Comparison of ENCODE assay signal across 17 mouse cellular contexts in the genomic region with DNA sequence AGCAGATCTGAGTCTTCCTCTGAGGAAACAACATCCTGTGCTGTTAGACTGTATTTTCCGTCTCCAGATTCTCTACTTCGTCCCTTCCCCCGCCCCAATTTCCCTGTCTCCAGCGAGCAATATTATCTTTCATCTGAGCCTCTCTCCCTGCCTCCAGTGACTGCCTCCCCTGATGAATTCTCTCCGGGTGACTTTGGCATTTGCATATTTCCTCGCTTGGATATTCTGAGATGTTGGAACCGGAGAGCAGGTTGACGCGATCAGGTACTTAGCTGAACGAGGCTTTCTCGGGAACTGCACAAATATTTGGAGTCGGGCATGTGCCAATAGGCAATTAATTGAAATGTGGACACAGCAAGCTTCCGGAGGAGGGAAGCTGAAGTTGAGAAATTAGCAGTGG.
DNase-seq lines count a peak whose midpoint lies in the region; ATAC-seq and TF ChIP-seq lines count a peak whose summit lies in the region.
"Had no signal": no experiment of that assay in that cellular context is flagged by ENCODE, and none has a peak within 500 bp of the region (broad histone marks: within the 10 kb centered on the region; RNA-seq: fewer than 3 reads in every experiment).

No protein-coding gene starts in this region.

- H3K4me2 ChIP-seq in forebrain, embryonic 16.5 days (ENCODE audit: low read length) = peak overlapping the region; percentile 29; the same call in 1 of the 2 replicates
- H3K4me2 ChIP-seq in forebrain, postnatal 0 days (ENCODE audit: low read depth) = no peak overlapping the region
- H3K4me2 ChIP-seq in embryonic facial prominence, embryonic 13.5 days = peak overlapping the region; percentile 41
- H3K4me2 ChIP-seq in midbrain, postnatal 0 days (ENCODE audit: low read depth, low read length, poor library complexity, severe bottlenecking) = peak overlapping the region; percentile 28
- H3K4me2 ChIP-seq: embryonic facial prominence, embryonic 15.5 days; lung, embryonic 15.5 days had no signal

- intact Hi-C loops in gastrocnemius, postnatal 36 days (cut with DNase I) = no loop called here

- DNase-seq in forebrain, postnatal 0 days = no peak
- DNase-seq in lung, postnatal 36 days = peak; percentile 12
- no peak for DNase-seq in lung, postnatal 10 days
- peak; percentile 31 for DNase-seq in midbrain, postnatal 0 days (ENCODE audit: low spot score)
- no peak for DNase-seq in gastrocnemius, postnatal 36 days
- DNase-seq: cerebellum, adult 11 months; cerebellum, postnatal 25 days; gastrocnemius, postnatal 25 days; left cerebral cortex, postnatal 4 days had no signal

- no peak for TF ChIP-seq CTCF in forebrain, postnatal 0 days (IDR thresholded peaks at IDR 0.05; ENCODE audit: low read depth)
- no peak for TF ChIP-seq CTCF in midbrain, postnatal 0 days (IDR thresholded peaks at IDR 0.05)

- H3K27ac ChIP-seq in forebrain, embryonic 16.5 days (ENCODE audit: low read length) = no peak overlapping the region
- no peak overlapping the region for H3K27ac ChIP-seq in forebrain, postnatal 0 days (ENCODE audit: low read depth, low read length)
- no peak overlapping the region for H3K27ac ChIP-seq in embryonic facial prominence, embryonic 13.5 days
- H3K27ac ChIP-seq in midbrain, postnatal 0 days (ENCODE audit: low read depth, low read length) = no peak overlapping the region
- H3K27ac ChIP-seq: embryonic facial prominence, embryonic 15.5 days; forebrain, embryonic 10.5 days; layer of hippocampus, adult 2 months; lung, embryonic 15.5 days had no signal

- H3K4me3 ChIP-seq in forebrain, embryonic 16.5 days (replicated peaks; ENCODE audit: low read length) = no peak overlapping the region
- no peak overlapping the region for H3K4me3 ChIP-seq in forebrain, postnatal 0 days (ENCODE audit: low read depth, low read length)
- H3K4me3 ChIP-seq in embryonic facial prominence, embryonic 13.5 days = no peak overlapping the region
- no peak overlapping the region for H3K4me3 ChIP-seq in midbrain, postnatal 0 days (ENCODE audit: low read depth, low read length)
- H3K4me3 ChIP-seq: embryonic facial prominence, embryonic 15.5 days; forebrain, embryonic 10.5 days; layer of hippocampus, adult 2 months; lung, embryonic 15.5 days; megakaryocyte, embryonic 14.5 days; myocyte had no signal

- H3K9ac ChIP-seq in forebrain, embryonic 16.5 days (replicated peaks; ENCODE audit: low read depth, low read length) = no peak overlapping the region
- H3K9ac ChIP-seq in forebrain, postnatal 0 days = no peak overlapping the region
- H3K9ac ChIP-seq in embryonic facial prominence, embryonic 13.5 days = no peak overlapping the region
- H3K9ac ChIP-seq in midbrain, postnatal 0 days (replicated peaks; ENCODE audit: low read length, poor library complexity, severe bottlenecking) = no peak overlapping the region
- H3K9ac ChIP-seq: embryonic facial prominence, embryonic 15.5 days; lung, embryonic 15.5 days had no signal

- peaks cover 16% of the 10 kb centered on the region for H3K4me1 ChIP-seq in forebrain, embryonic 16.5 days (replicated peaks; ENCODE audit: control insufficient read depth, insufficient read depth, low read length)
- peaks cover 5% of the 10 kb centered on the region; the same call in 1 of the 2 replicates for H3K4me1 ChIP-seq in forebrain, postnatal 0 days (ENCODE audit: insufficient read depth)
- peaks cover 22% of the 10 kb centered on the region for H3K4me1 ChIP-seq in embryonic facial prominence, embryonic 13.5 days
- peaks cover 5% of the 10 kb centered on the region; the same call in 1 of the 2 replicates for H3K4me1 ChIP-seq in midbrain, postnatal 0 days (ENCODE audit: insufficient read depth, low read length)
- H3K4me1 ChIP-seq: megakaryocyte, embryonic 14.5 days had no signal

- 20% methylated on average over 13 of the region's 13 CpGs for WGBS in forebrain, embryonic 16.5 days
- 20% methylated on average over 13 of the region's 13 CpGs for WGBS in forebrain, postnatal 0 days
- WGBS in embryonic facial prominence, embryonic 13.5 days = 15% methylated on average over 13 of the region's 13 CpGs
- WGBS in midbrain, postnatal 0 days = 22% methylated on average over 13 of the region's 13 CpGs

- no peaks in the 10 kb centered on the region for H3K9me3 ChIP-seq in forebrain, embryonic 16.5 days (ENCODE audit: control insufficient read depth, low read length)
- no peaks in the 10 kb centered on the region for H3K9me3 ChIP-seq in forebrain, postnatal 0 days (ENCODE audit: low read length)
- no peaks in the 10 kb centered on the region for H3K9me3 ChIP-seq in embryonic facial prominence, embryonic 13.5 days
- H3K9me3 ChIP-seq in midbrain, postnatal 0 days (ENCODE audit: low read length) = no peaks in the 10 kb centered on the region
- H3K9me3 ChIP-seq: embryonic facial prominence, embryonic 15.5 days; forebrain, embryonic 10.5 days; lung, embryonic 15.5 days; megakaryocyte, embryonic 14.5 days had no signal

- H3K36me3 ChIP-seq in forebrain, embryonic 16.5 days (ENCODE audit: control insufficient read depth, insufficient read depth) = no peaks in the 10 kb centered on the region
- no peaks in the 10 kb centered on the region for H3K36me3 ChIP-seq in forebrain, postnatal 0 days (ENCODE audit: insufficient read depth)
- H3K36me3 ChIP-seq in embryonic facial prominence, embryonic 13.5 days = no peaks in the 10 kb centered on the region
- no peaks in the 10 kb centered on the region for H3K36me3 ChIP-seq in midbrain, postnatal 0 days (ENCODE audit: insufficient read depth, low read length)
- H3K36me3 ChIP-seq: embryonic facial prominence, embryonic 15.5 days; forebrain, embryonic 10.5 days; lung, embryonic 15.5 days had no signal

- ATAC-seq in forebrain, embryonic 16.5 days = 0 out of 2 replicates have a peak, but pooled peaks have one; percentile 31
- ATAC-seq in forebrain, postnatal 0 days = no peak
- no peak for ATAC-seq in embryonic facial prominence, embryonic 13.5 days (ENCODE audit: insufficient number of reproducible peaks, insufficient read depth, low FRiP score, low TSS enrichment, low read depth)
- ATAC-seq in midbrain, postnatal 0 days (ENCODE audit: low FRiP score) = no peak

- no peaks in the 10 kb centered on the region for H3K27me3 ChIP-seq in forebrain, embryonic 16.5 days (replicated peaks; ENCODE audit: control insufficient read depth, insufficient read depth, low read length)
- H3K27me3 ChIP-seq in forebrain, postnatal 0 days (ENCODE audit: insufficient read depth, low read length) = no peaks in the 10 kb centered on the region
- no peaks in the 10 kb centered on the region for H3K27me3 ChIP-seq in embryonic facial prominence, embryonic 13.5 days
- no peaks in the 10 kb centered on the region for H3K27me3 ChIP-seq in midbrain, postnatal 0 days (ENCODE audit: insufficient read depth, low read length)
- H3K27me3 ChIP-seq: embryonic facial prominence, embryonic 15.5 days; lung, embryonic 15.5 days had no signal

Comparison
In these comparisons a context has a peak if more than half of its experiments do, and no peak if none do; other contexts are left out.
1. DNase-seq: peak in lung, postnatal 36 days (single experiment) and midbrain, postnatal 0 days (single experiment); none in forebrain, postnatal 0 days (single experiment), lung, postnatal 10 days (single experiment) and gastrocnemius, postnatal 36 days (0 of 2).